Mouse (Mus musculus) embryonic facial prominence, embryonic 12.5 days (tissue): ENCODE measurements around the gene Ergic1. TPM values are rescaled to one million over a fixed set of nuclear protein-coding genes. Genes with fewer than 3 reads are reported as not detected.

Experiments
- ATAC-seq: fragments of 200-750 bp; cut with Nextera tagmentation; 2 replicates; pipeline ENCODE4 v1.8.0; 2017; ENCODE audit not compliant: insufficient number of reproducible peaks, insufficient read depth, low FRiP score, low TSS enrichment
- H3K27ac ChIP-seq: fragments of 300-500 bp; sonication (generic); 2 replicates; pipeline ENCODE4 v1.5.1; 2016; ENCODE audit warnings: mild to moderate bottlenecking
- H3K27me3 ChIP-seq: fragments of 300-500 bp; sonication (generic); 2 replicates; pipeline ENCODE4 v1.6.1; 2016; ENCODE audit warnings: mild to moderate bottlenecking, moderate library complexity
- H3K36me3 ChIP-seq: fragments of 300-500 bp; sonication (generic); 2 replicates; pipeline ENCODE4 v1.6.1; 2016; ENCODE audit warnings: mild to moderate bottlenecking
- H3K4me1 ChIP-seq: fragments of 300-500 bp; sonication (generic); 2 replicates; pipeline ENCODE4 v1.6.1; 2016
- H3K4me2 ChIP-seq: fragments of 300-500 bp; sonication (generic); replicated peaks from 2 replicates; pipeline ENCODE4 v1.6.1; 2016; ENCODE audit warnings: mild to moderate bottlenecking, moderate library complexity
- H3K4me3 ChIP-seq: fragments of 300-500 bp; sonication (generic); 2 replicates; pipeline ENCODE4 v1.5.1; 2016; ENCODE audit warnings: mild to moderate bottlenecking
- H3K9ac ChIP-seq: fragments of 300-500 bp; sonication (generic); 2 replicates; pipeline ENCODE4 v1.6.1; 2016; ENCODE audit warnings: mild to moderate bottlenecking, moderate library complexity
- H3K9me3 ChIP-seq: fragments of 300-500 bp; sonication (generic); 2 replicates; pipeline ENCODE4 v1.6.1; 2016; ENCODE audit warnings: mild to moderate bottlenecking, moderate library complexity
- WGBS: fragments of 180-500 bp; shearing (Covaris S2); methylation state at CpG from one replicate; pipeline ENCODE4 v1.1.7; 2016; 5-methylcytosine and 5-hydroxymethylcytosine counted together
- polyA plus RNA-seq: library from polyadenylated mRNA; unstranded; fragments of >200 nt; fragmentation: Nextera tagmentation; extraction: Ambion mirVana; gene quantifications from 2 replicates; pipeline ENCODE4 v1.2.1, GENCODE M21; 2016

Gene Ergic1
- polyA plus RNA-seq, 1 experiment from 2014 or later: 102 TPM

DNA sequence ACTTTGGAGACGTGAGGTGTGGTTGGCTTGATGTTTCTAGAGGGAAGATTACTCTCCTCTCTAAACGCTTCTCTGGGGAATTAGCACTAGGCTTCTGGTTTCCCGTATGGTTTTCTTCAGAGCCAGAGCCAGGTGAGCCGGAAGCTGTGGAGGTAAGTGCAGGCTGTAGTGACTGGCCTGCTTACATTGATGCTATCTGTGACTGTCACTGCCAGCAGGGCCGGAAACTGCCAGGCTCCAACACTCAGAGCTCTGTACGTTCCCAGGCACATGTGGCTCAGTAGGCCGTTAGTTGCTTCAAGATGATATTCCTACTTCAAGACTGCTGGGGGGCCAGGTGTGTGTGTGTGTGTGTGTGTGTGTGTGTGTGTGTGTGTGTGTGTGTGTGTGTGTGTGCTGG is 32.9 kb downstream of the Ergic1 start:
- WGBS: 83% methylated on average over 7 of the region's 7 CpGs
- no peak for ATAC-seq

GRCm38 (mm10) chr17:26594958-26595357 is 33.7 kb downstream of the Ergic1 start:
- ATAC-seq: no peak
- Histone ChIP-seq H3K4me1 (peaks cover 28% of the 10 kb centered on the region), H3K9me3 (no peaks in the 10 kb centered on the region), H3K4me2 (no peak overlapping the region), H3K27me3 (no peaks in the 10 kb centered on the region), H3K9ac (no peak overlapping the region), H3K4me3 (no peak overlapping the region), H3K36me3 (peaks cover 13% of the 10 kb centered on the region; the same call in 1 of the 2 replicates), H3K27ac (peak overlapping the region; percentile 81; the same call in 1 of the 2 replicates)
- 86% methylated on average over 7 of the region's 7 CpGs for WGBS

More for the DNA sequence above, 32.9 kb downstream of the Ergic1 start:
- H3K27ac ChIP-seq: no peak overlapping the region
- H3K9me3 ChIP-seq: no peaks in the 10 kb centered on the region
- H3K4me3 ChIP-seq: no peak overlapping the region
- H3K36me3 ChIP-seq: peaks cover 13% of the 10 kb centered on the region; the same call in 1 of the 2 replicates
- no peak overlapping the region for H3K4me2 ChIP-seq
- H3K9ac ChIP-seq: no peak overlapping the region
- H3K27me3 ChIP-seq: no peaks in the 10 kb centered on the region
- H3K4me1 ChIP-seq: peaks cover 28% of the 10 kb centered on the region

GRCm38 (mm10) chr17:26595448-26596167 is 34.3 kb downstream of the Ergic1 start:
- no peaks in the 10 kb centered on the region for H3K9me3 ChIP-seq
- H3K9ac ChIP-seq: no peak overlapping the region
- H3K4me1 ChIP-seq: peaks cover 28% of the 10 kb centered on the region
- H3K27ac ChIP-seq: peak overlapping the region; percentile 81
- H3K4me2 ChIP-seq: no peak overlapping the region
- 50% methylated on average over 7 of the region's 7 CpGs for WGBS
- peaks cover 13% of the 10 kb centered on the region; the same call in 1 of the 2 replicates for H3K36me3 ChIP-seq
- H3K4me3 ChIP-seq: no peak overlapping the region
- H3K27me3 ChIP-seq: no peaks in the 10 kb centered on the region
- ATAC-seq: no peak

GRCm38 (mm10) chr17:26596168-26596658 is 34.9 kb downstream of the Ergic1 start:
- Histone ChIP-seq H3K4me3 (no peak overlapping the region), H3K27ac (peak overlapping the region; percentile 81), H3K4me2 (no peak overlapping the region), H3K9me3 (no peaks in the 10 kb centered on the region), H3K4me1 (peaks cover 33% of the 10 kb centered on the region), H3K27me3 (no peaks in the 10 kb centered on the region), H3K9ac (no peak overlapping the region), H3K36me3 (peaks cover 13% of the 10 kb centered on the region; the same call in 1 of the 2 replicates)
- WGBS: 44% methylated on average over 7 of the region's 7 CpGs
- peak; percentile 77 for ATAC-seq

DNA sequence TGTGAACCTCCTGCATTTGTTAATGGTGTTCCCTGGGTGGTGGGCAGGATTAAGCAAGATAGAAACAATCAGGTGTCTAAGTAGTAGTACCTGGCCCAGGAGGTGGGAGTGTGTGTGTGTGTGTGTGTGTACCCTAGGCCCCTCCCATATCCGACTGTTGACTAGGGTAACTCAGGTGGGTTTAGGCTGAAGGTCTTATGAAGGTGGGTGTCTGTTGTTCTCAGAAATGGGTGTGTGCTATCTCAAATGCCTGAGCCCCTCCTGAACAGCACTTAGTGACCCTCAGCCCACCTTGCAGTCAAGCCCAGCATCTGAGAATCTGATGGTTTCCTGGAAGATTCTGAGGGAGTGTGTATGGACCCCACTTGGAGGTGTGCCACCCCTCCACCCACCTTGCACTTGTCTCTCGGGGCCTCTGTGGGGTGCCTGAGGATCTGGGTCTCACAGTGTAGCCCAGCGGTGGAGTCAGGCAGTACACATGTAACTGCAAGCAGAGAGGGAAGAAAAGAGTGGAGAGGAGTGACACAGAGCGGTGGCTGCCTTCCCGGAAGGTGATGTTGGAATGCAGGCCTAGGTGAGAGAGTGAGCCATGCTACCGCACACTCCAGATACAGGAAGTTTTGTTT is 35.7 kb downstream of the Ergic1 start:
- Histone ChIP-seq H3K27ac (peak overlapping the region; percentile 81; the same call in 1 of the 2 replicates), H3K9ac (no peak overlapping the region), H3K4me2 (no peak overlapping the region), H3K27me3 (no peaks in the 10 kb centered on the region), H3K36me3 (peaks cover 12% of the 10 kb centered on the region; the same call in 1 of the 2 replicates), H3K4me1 (peaks cover 40% of the 10 kb centered on the region), H3K9me3 (no peaks in the 10 kb centered on the region), H3K4me3 (no peak overlapping the region)
- 74% methylated on average over 6 of the region's 6 CpGs for WGBS
- no peak for ATAC-seq

GRCm38 (mm10) chr17:26598845-26599244 is 37.6 kb downstream of the Ergic1 start:
- peaks cover 48% of the 10 kb centered on the region for H3K4me1 ChIP-seq
- ATAC-seq: no peak
- no peak overlapping the region for H3K4me2 ChIP-seq
- H3K9ac ChIP-seq: no peak overlapping the region
- H3K9me3 ChIP-seq: no peaks in the 10 kb centered on the region
- 0 out of 2 replicates have a peak, but pooled peaks cover 3% of the 10 kb centered on the region for H3K36me3 ChIP-seq
- H3K4me3 ChIP-seq: no peak overlapping the region
- no peak overlapping the region for H3K27ac ChIP-seq
- 85% methylated on average over 5 of the region's 5 CpGs for WGBS
- H3K27me3 ChIP-seq: no peaks in the 10 kb centered on the region

DNA sequence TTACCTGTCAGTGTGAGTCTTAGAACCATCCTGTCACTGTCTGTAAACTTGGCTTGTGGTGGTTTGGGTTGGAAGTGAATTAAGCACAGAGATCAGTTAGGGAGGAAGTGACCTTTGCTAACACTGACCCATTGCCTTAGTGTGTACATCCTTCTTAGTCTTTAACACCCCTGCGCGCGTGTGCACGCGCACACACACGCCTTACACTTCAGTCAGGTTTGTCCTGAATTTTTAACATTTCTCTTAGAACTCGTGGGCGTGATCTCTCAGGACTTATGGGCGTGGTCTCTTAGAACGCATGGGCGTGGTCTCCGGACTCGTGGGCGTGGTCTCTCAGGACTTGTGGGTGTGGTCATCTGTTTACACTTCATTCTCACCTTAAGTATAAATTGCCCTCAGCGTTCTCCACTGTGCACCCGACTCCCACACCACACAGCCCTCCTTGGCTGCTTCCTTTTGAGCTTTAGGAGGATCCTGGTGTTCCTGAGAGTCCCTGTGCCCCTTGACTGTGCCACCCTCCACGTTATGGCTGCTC is 39.7 kb downstream of the Ergic1 start:
- Histone ChIP-seq H3K4me2 (no peak overlapping the region), H3K4me1 (peaks cover 32% of the 10 kb centered on the region), H3K9ac (no peak overlapping the region), H3K9me3 (no peaks in the 10 kb centered on the region), H3K27ac (peak overlapping the region; percentile 7; the same call in 1 of the 2 replicates), H3K4me3 (no peak overlapping the region), H3K36me3 (no peaks in the 10 kb centered on the region; the same call in 1 of the 2 replicates), H3K27me3 (no peaks in the 10 kb centered on the region)
- WGBS: 69% methylated on average over 17 of the region's 17 CpGs
- ATAC-seq: no peak

- ATAC-seq: no peak
- H3K27me3 ChIP-seq: no peaks in the 10 kb centered on the region
- no peak overlapping the region for H3K4me3 ChIP-seq
- H3K4me2 ChIP-seq: no peak overlapping the region
- H3K36me3 ChIP-seq: no peaks in the 10 kb centered on the region; the same call in 1 of the 2 replicates
- peak overlapping the region; percentile 7; the same call in 1 of the 2 replicates for H3K27ac ChIP-seq
- 73% methylated on average over 6 of the region's 6 CpGs for WGBS
- H3K9ac ChIP-seq: no peak overlapping the region
- peaks cover 26% of the 10 kb centered on the region for H3K4me1 ChIP-seq
- H3K9me3 ChIP-seq: no peaks in the 10 kb centered on the region
Measured at GRCm38 (mm10) chr17:26601514-26601913, 40.2 kb downstream of the Ergic1 start.

- H3K9me3 ChIP-seq: no peaks in the 10 kb centered on the region
- ATAC-seq: no peak
- H3K9ac ChIP-seq: no peak overlapping the region
- H3K4me1 ChIP-seq: peaks cover 22% of the 10 kb centered on the region
- no peaks in the 10 kb centered on the region for H3K27me3 ChIP-seq
- no peak overlapping the region for H3K4me3 ChIP-seq
- WGBS: 59% methylated on average over 6 of the region's 6 CpGs
- H3K27ac ChIP-seq: peak overlapping the region; percentile 23; the same call in 1 of the 2 replicates
- peaks cover 2% of the 10 kb centered on the region; the same call in 1 of the 2 replicates for H3K36me3 ChIP-seq
- H3K4me2 ChIP-seq: no peak overlapping the region
Measured at GRCm38 (mm10) chr17:26601926-26602325, 40.6 kb downstream of the Ergic1 start.

DNA sequence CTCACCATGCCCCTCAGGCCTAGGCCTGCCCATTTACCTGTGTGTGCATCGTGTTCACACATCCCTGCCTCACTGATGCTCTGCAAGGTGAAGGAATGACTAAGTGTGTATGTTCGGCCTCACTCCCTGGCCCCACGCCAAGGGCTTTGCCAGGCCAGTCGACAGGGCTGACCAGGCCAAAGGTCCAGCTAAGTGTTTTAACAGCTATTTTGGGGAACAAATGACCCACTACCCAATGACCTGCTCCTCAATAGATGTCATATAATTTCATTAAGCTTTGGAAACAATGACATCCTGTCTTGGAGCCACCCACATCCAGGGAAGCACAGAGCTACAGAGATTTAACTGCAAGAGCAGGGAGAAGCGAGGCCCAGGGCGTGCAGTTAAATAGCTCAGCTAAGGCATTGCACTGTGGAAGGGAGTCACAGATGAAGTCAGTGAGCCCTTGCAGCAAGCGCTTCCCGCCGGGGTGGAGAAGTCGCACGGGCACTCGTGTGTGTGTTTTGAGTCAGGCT is 41.1 kb downstream of the Ergic1 start:
- 72% methylated on average over 12 of the region's 12 CpGs for WGBS
- H3K27me3 ChIP-seq: no peaks in the 10 kb centered on the region
- H3K9me3 ChIP-seq: no peaks in the 10 kb centered on the region
- no peak overlapping the region for H3K4me3 ChIP-seq
- ATAC-seq: no peak
- peaks cover 20% of the 10 kb centered on the region for H3K4me1 ChIP-seq
- H3K9ac ChIP-seq: no peak overlapping the region
- peaks cover 5% of the 10 kb centered on the region; the same call in 1 of the 2 replicates for H3K36me3 ChIP-seq
- 0 out of 2 replicates have a peak overlapping the region, but pooled peaks have one; percentile 23 for H3K27ac ChIP-seq
- H3K4me2 ChIP-seq: no peak overlapping the region

DNA sequence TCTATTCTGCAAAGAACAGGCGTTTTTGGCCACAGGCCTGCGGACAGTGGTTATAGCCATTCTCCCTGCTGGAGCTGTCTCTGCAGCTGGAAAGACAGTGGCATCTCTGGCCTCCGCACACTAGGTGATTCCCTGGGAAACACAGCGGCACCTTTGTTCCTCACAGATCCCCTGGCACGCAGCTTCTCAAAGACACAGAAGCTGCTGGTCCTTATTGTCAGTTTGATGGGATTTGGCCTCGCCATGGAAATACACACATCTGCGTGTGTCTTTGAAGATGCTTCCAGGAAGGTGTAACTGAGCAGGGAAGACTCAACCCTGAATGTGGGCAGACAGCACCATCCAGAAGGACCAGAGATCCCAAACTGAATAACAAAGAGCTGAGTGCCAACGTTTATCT is 42.0 kb downstream of the Ergic1 start:
- ATAC-seq: no peak
- 90% methylated on average over 8 of the region's 8 CpGs for WGBS

More for the DNA sequence above, 42.0 kb downstream of the Ergic1 start:
- peaks cover 20% of the 10 kb centered on the region for H3K4me1 ChIP-seq
- H3K27me3 ChIP-seq: no peaks in the 10 kb centered on the region
- H3K36me3 ChIP-seq: peaks cover 8% of the 10 kb centered on the region; the same call in 1 of the 2 replicates
- H3K4me2 ChIP-seq: no peak overlapping the region
- no peak overlapping the region for H3K27ac ChIP-seq
- no peak overlapping the region for H3K4me3 ChIP-seq
- no peaks in the 10 kb centered on the region for H3K9me3 ChIP-seq
- no peak overlapping the region for H3K9ac ChIP-seq
